Mouse (Mus musculus) frontal cortex, adult (tissue): ENCODE data around the gene Stk32c.
A peak's percentile ranks its signal among the peaks of the same experiment; 100 is the strongest.

Source experiments
- ATAC-seq: cut with Nextera tagmentation; 2 replicates; pipeline ENCODE4 v1.9.2; 2017; ENCODE audit warnings: mild to moderate bottlenecking, moderate library complexity, mixed read lengths; ENCODE audit not compliant: low TSS enrichment

The Stk32c gene

GRCm38 (mm10) chr7:139200108-139200507 lies 13.0 kb downstream of the Stk32c start:
- ATAC-seq = peak; percentile 92

GRCm38 (mm10) chr7:139197022-139197421 lies 16.1 kb downstream of the Stk32c start:
- peak; percentile 8; the same call in 1 of the 2 replicates for ATAC-seq

- ATAC-seq = no peak
Measured at GRCm38 (mm10) chr7:139191619-139192018, 21.5 kb downstream of the Stk32c start.

GRCm38 (mm10) chr7:139190616-139191015 lies 22.5 kb downstream of the Stk32c start:
- ATAC-seq = no peak

- ATAC-seq = peak; percentile 11; the same call in 1 of the 2 replicates
Measured at GRCm38 (mm10) chr7:139188634-139189207, 24.4 kb downstream of the Stk32c start.

DNA sequence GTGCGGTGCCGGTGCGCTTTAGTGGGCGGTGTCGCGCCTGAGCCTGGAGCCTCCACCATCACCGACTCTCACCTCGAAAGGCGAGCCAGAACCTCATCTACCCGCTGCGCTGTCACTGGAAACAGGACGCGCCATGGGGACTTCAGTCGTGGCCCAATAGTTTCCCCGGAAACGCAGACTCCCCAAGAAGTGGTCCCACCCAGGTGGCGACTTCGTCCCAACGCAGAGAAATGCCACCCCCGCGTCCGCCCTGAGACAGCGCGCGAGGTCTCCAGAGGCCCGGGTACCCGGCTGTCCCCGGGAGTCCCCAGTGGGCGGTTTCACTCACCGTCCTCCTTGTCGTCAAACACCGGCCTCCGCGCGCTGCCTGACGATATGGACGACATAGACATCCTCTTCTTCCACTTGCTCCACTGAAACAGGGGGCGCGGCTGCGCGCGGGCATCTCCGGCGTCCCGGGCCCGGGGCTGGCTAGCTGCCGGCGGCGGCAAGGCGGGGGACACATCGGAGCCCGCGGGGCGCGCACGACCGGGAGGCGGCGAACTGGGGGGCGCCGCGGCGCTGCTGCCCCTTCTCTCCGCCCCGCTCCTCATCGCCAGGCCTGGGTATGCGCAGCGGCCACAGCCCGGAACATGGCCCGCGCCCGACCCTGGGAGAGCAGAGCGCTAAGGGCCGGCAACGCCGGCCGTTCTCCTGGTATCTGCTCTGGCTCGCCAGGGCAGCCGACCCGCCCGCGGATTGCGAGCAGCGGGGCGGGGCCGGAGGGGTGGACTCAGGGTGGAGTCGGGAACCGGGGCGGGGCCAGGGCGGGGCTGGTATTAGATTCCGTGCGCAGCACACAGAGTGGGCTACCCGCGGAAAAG lies 25.1 kb downstream of the Stk32c start:
- peak; percentile 83 for ATAC-seq

GRCm38 (mm10) chr7:139187277-139187676 lies 25.8 kb downstream of the Stk32c start:
- no peak for ATAC-seq

DNA sequence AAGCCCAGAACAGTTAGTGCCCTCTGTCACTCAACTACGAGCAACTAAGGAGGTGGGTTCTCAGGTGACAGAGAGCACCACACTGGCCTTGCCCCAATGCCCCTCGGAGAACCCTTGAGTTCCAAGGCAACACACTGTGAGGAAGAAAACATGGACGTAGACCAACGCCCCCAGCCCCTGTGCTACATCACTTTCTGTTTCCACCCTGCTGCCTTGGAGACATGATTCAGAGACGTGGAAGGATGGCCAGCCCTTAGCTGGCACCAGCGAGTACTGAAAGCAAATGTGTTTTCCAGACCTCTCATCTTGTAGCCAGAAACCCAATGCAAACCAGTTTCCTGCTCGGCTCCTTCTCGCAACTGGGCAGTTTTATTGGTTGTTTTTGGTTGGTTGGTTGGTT lies 26.7 kb downstream of the Stk32c start:
- ATAC-seq = no peak; the same call in 1 of the 2 replicates

DNA sequence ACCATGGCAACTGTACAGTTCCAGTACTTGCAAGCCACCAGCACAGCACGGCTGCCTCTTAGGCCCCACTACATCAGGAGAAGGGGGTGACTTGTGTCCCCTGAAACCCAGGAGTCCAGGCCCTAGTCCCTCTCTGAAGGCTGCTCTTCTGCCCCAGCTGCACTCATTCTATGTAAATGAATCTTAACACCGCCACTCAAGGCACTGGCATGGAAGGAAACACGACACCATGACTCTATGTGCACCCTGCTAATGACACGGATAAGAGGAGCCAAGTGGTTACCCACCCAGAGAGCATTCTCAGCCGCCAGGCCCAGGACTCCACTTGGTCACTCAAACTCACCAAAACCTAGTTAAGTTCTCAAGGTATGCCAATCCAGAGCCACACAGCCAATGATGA lies 27.1 kb downstream of the Stk32c start:
- ATAC-seq = no peak

- ATAC-seq = no peak
Measured at GRCm38 (mm10) chr7:139184846-139185245, 28.3 kb downstream of the Stk32c start.

DNA sequence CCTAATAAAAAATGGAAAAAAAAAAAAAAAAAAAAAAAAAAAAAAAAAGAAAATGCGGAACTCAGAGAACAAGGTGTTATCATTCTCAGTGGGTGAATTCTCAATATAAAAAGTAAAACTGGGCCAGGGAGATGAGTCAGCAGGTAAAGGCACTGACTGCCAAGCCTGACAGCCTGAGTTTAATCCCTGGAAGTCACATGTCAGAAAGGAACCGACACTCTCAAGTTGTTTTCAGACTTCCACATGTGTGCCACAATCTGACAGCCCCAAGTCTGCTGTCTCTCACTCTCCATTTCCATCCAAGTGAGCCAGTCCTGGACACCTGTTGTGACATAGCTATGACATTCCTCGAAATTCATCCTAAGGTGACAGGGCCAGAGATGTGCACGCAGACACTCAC lies 28.7 kb downstream of the Stk32c start:
- 0 out of 2 replicates have a peak, but pooled peaks have one; percentile 11 for ATAC-seq

- ATAC-seq = no peak
Measured at GRCm38 (mm10) chr7:139180058-139180457, 33.0 kb downstream of the Stk32c start.

DNA sequence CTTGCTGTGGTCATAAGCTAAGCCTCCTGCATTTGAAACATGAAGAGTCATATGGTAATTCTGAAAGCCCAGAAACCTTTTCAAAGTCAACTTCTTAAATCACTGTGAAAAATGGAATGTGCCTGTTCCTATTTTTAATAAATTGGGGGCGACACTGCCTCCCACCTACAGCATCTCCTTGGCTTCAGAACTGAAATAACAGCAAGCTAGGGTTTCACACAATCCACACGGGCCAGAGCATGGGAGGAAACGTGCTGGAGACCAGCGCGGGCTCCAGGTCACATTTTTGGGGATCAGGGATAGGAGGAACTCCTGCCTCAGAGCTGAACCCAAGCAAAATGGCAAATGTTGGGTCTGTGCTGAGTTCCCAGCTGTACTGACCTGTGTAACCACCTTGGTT lies 33.8 kb downstream of the Stk32c start:
- ATAC-seq = peak; percentile 32

DNA sequence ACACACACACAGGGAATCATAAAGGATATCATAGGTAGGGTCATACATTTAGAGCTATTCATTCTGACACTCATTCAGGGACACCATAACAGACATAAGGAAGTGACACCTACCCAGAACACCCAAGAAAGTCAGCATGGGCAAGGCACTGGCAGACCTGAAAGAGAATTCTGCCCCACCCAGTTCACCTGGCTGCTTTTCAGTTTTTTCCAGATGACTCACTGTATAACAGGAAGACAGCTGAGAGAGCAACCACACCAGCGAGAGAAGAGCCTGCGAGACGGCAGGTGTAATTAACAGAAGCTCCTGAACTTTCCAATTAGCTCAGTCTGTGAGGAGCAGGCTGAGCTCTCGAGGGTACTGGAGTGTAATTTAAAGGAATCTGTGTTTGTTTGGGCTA lies 44.0 kb downstream of the Stk32c start:
- no peak for ATAC-seq

DNA sequence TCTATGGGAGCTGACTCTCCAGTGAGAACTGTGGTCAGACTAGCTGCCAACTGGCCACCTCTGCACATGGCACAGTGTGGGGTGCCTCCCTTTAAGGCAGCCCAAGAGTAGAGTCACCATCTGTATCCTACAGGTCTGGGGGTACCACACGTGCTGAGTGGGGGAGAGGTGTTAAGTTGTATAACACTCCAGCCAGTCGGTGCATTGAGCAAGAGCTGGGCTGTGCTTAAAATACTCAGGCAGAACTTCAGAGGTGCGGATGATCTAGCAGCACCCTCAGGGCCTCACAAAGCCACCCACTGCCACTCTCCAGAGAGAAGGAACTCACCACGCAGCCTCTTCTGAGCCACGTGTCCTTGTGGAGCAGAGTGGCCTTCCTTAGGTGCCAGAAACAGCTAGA lies 48.7 kb downstream of the Stk32c start:
- peak; percentile 91 for ATAC-seq

GRCm38 (mm10) chr7:139158956-139159355 lies 54.2 kb downstream of the Stk32c start:
- ATAC-seq = peak; percentile 42

DNA sequence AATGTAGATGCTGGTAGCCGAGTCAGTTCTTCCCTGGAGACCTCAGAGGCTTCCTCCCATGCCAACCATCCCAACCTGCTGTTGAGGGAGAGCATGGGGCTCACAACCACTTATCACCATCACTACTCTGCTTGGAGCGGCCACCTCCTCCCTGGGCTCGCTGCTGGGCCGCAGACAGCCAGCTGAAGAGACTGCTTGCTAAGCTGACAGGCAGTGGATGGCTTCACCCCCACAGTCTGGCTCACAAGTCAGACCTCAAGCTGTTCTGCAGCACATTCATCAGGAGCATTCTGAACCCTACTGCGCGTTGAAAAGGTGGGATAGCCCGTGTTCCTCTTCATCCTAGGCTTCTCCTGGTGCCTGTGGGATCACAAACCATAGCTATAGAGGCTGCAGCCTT lies 54.6 kb downstream of the Stk32c start:
- ATAC-seq = peak; percentile 72

DNA sequence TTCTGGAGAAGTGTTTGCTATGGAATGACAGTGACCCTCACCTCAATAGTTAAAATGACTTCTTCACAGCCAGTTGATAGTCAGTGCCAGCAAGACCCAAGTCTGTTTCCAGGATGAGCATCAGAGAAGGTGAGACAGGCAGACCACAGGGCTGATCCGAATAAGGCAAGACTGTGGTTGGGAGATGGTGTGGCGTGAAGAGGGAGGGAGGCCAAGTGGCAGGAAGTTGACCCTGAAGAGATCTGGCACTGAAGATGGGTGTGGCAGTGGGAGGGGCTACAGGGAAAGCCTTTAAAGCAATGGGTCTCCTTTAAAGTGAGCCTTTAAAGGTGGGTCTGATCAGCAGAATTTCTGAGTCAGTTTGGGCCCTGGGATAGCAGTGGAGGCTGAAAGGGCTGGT lies 55.6 kb downstream of the Stk32c start:
- no peak for ATAC-seq

DNA sequence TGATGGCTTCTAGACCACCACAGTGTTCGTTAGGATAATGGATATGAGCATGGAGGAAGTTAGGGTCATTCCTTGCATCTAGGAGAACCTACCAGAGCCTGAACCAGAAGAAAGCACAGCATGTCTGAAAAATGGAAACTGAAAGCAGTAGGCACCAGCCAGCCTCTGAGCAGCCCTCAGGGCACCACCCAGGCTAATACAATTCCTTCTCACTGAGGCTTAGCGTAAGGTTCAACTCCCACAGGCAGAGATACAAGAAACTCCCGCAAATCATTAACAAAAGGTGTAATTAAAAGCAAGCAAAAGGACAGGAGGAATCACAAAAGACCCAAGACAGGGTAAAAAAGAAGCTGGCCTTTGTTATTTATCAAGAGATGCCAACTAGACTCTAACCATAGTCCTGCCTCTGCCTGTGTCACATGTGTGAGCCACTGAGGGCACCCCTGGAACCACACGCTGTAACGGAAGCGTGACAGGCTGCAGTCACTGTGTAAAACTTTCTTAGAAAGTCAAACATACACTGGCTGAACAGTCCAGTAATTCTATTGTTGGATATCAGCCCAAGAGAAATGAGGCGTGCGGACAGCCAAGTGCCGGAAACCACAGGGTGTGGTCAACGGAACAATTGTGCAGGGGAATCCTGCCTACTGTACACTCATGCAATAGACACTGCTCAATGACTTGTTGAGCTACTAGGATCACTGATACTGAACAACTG lies 56.6 kb downstream of the Stk32c start:
- ATAC-seq = no peak

- ATAC-seq = peak; percentile 55
Measured at GRCm38 (mm10) chr7:139152927-139153326, 60.2 kb downstream of the Stk32c start.

DNA sequence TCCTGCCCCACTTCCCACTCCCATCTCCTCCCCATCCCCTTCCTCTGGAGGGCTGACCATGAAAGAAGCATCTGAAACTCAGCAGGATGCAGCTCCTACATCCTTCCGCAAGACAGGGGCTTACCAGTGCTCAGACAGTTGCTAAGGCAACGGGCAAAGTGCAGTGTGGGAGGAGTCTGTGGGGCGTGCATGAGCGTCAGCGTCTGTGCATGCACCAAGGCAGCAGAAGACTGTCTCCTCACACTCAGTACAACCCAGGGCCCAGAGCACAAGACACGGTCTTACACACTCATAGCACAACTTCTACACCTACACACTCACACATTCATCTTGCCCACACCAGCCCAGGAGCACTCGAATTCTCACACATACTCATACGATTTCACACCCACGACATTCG lies 62.0 kb downstream of the Stk32c start:
- ATAC-seq = peak; percentile 53

- ATAC-seq = peak; percentile 34
Measured at GRCm38 (mm10) chr7:139149373-139149772, 63.7 kb downstream of the Stk32c start.

DNA sequence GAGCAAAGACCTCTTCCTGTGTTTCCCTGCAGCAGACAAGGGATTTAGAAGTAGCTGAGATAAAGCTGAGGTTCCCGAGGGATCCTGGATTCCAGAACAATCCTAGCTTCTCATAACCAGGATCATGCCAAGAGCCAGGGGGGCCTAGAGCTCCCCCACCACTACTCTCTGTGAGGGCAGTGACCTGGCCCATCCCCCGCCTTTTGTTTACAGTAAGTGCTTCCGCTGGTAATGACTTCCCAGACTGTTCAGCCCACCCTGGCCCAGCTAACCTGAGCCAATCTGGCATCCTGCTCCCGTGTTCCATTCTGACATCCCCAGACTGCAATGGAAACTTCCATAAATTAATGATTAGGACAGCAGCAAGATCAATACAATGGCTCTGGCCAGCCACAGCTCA lies 65.7 kb downstream of the Stk32c start:
- ATAC-seq = no peak
